Mouse (Mus musculus): ENCODE results near the gene 4930583I09Rik.

GRCm38 (mm10) chr17:64813568-64813967, 22.3 kb downstream of the 4930583I09Rik start:
- TF ChIP-seq CTCF (IDR thresholded peaks at IDR 0.05; ENCODE audit: borderline replicate concordance, extremely low read depth, insufficient read depth, insufficient read length): no peak
- no peak for TF ChIP-seq POLR2A (IDR thresholded peaks at IDR 0.05; ENCODE audit: borderline replicate concordance, extremely low read depth, insufficient read depth, insufficient read length, poor library complexity, severe bottlenecking)

All from brain, embryonic 14.5 days (tissue).